Comparison of ENCODE assay signal across 8 mouse cellular contexts in the genomic region with DNA sequence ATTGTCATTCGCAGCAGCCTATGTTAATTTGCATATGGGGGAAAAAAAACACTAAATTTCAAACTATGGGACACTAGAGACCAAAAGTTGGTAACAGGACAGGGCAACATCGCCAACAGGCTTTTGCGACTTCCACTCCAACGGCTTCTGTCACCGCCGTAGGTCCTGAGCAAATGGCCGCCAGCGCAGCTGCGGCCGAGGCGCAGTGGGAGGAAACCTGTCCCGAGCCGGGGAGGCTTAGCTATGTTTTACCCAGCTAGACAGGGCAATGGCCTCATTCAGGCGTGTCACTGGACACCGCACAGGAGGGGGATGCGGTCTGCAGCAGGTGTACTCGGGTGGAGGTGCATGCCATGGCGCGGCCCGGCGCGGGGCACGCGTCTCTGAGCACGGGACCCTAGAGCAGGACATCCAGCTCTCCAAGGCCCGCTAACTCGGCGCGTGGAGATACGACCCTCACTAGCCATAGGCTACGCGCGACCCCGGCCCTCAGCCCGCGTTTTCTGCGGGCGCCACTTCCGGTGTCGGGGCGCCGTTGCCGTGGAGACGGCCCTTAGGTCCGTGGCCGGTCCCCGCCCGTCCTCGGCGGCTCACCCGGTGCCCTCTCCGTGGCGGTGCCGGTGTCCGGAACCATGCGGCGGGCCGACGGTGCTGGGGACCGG. TPM values are rescaled to one million over a fixed set of nuclear protein-coding genes. Genes with fewer than 3 reads are reported as not detected.
A peak's percentile ranks its signal among the peaks of the same experiment; 100 is the strongest.
DNase-seq lines count a peak whose midpoint lies in the region; ATAC-seq and TF ChIP-seq lines count a peak whose summit lies in the region.

No protein-coding gene starts in this region.

- H3K9ac ChIP-seq in ES-Bruce4 (ENCODE audit: low read depth, poor library complexity, severe bottlenecking) = peak overlapping the region; percentile 67
- peak overlapping the region; percentile 92 for H3K9ac ChIP-seq in hindbrain, embryonic 15.5 days

- no peak for TF ChIP-seq POLR2A in ES-Bruce4 (IDR thresholded peaks at IDR 0.05; ENCODE audit: insufficient read depth, low read length)
- peak; percentile 32; the same call in 1 of the 2 replicates for TF ChIP-seq POLR2A in small intestine, adult 2 months (IDR thresholded peaks at IDR 0.05; ENCODE audit: low read depth, low read length)

- no peaks in the 10 kb centered on the region for H3K36me3 ChIP-seq in ES-Bruce4 (ENCODE audit: control insufficient read depth, insufficient read depth, low read length, poor library complexity, severe bottlenecking)
- H3K36me3 ChIP-seq in embryonic facial prominence, embryonic 10.5 days (replicated peaks) = peaks cover 32% of the 10 kb centered on the region
- H3K36me3 ChIP-seq in hindbrain, embryonic 15.5 days = peaks cover 5% of the 10 kb centered on the region; the same call in 1 of the 2 replicates
- H3K36me3 ChIP-seq in small intestine, adult 2 months (ENCODE audit: control insufficient read depth, insufficient read depth, low read length) = peaks cover 4% of the 10 kb centered on the region; the same call in 1 of the 2 replicates

- no peak for TF ChIP-seq EP300 in ES-Bruce4 (IDR thresholded peaks at IDR 0.05; ENCODE audit: insufficient read depth, low read depth, low read length)

- H3K4me3 ChIP-seq in ES-Bruce4 (ENCODE audit: low read depth, low read length) = peak overlapping the region; percentile 67
- H3K4me3 ChIP-seq in embryonic facial prominence, embryonic 10.5 days = peak overlapping the region; percentile 91
- H3K4me3 ChIP-seq in hindbrain, embryonic 15.5 days = peak overlapping the region; percentile 75
- H3K4me3 ChIP-seq in small intestine, adult 2 months (ENCODE audit: low read depth, low read length) = peak overlapping the region; percentile 90

- H3K27ac ChIP-seq in ES-Bruce4 (ENCODE audit: insufficient read depth, low read length) = no peak overlapping the region; the same call in 1 of the 2 replicates
- peak overlapping the region; percentile 97 for H3K27ac ChIP-seq in embryonic facial prominence, embryonic 10.5 days (replicated peaks)
- H3K27ac ChIP-seq in hindbrain, embryonic 15.5 days (replicated peaks) = peak overlapping the region; percentile 98
- H3K27ac ChIP-seq in small intestine, adult 2 months (ENCODE audit: insufficient read depth, low read depth, low read length) = peak overlapping the region; percentile 62

- H3K27me3 ChIP-seq in ES-Bruce4 (ENCODE audit: control insufficient read depth, insufficient read depth, low read length, poor library complexity, severe bottlenecking) = no peaks in the 10 kb centered on the region
- H3K27me3 ChIP-seq in embryonic facial prominence, embryonic 10.5 days (replicated peaks; ENCODE audit: low read depth, poor library complexity, severe bottlenecking) = no peaks in the 10 kb centered on the region
- no peaks in the 10 kb centered on the region for H3K27me3 ChIP-seq in hindbrain, embryonic 15.5 days
- H3K27me3 ChIP-seq in small intestine, adult 2 months (ENCODE audit: control insufficient read depth, insufficient read depth, low read length) = no peaks in the 10 kb centered on the region

- H3K9me3 ChIP-seq in ES-Bruce4 (replicated peaks; ENCODE audit: control insufficient read depth, insufficient read depth, low read length, poor library complexity, severe bottlenecking) = no peaks in the 10 kb centered on the region
- no peaks in the 10 kb centered on the region for H3K9me3 ChIP-seq in embryonic facial prominence, embryonic 10.5 days
- no peaks in the 10 kb centered on the region for H3K9me3 ChIP-seq in hindbrain, embryonic 15.5 days

- no peaks in the 10 kb centered on the region for H3K4me1 ChIP-seq in ES-Bruce4 (ENCODE audit: control insufficient read depth, insufficient read depth, low read length)
- H3K4me1 ChIP-seq in embryonic facial prominence, embryonic 10.5 days = peaks cover 35% of the 10 kb centered on the region
- peaks cover 25% of the 10 kb centered on the region for H3K4me1 ChIP-seq in hindbrain, embryonic 15.5 days (replicated peaks)
- H3K4me1 ChIP-seq in small intestine, adult 2 months (ENCODE audit: control insufficient read depth, insufficient read depth, insufficient read length, low read length) = peaks cover 9% of the 10 kb centered on the region

- peak; percentile 71 for ATAC-seq in hindbrain, embryonic 15.5 days (ENCODE audit: low FRiP score, low read depth)

- H3K4me2 ChIP-seq in hindbrain, embryonic 15.5 days = peak overlapping the region; percentile 79

- TF ChIP-seq CTCF in ES-Bruce4 (IDR thresholded peaks at IDR 0.05; ENCODE audit: low read depth, low read length) = no peak
- TF ChIP-seq CTCF in small intestine, adult 2 months (IDR thresholded peaks at IDR 0.05; ENCODE audit: extremely low read depth, insufficient read length, insufficient replicate concordance, low read depth, low read length) = no peak

- DNase-seq in heart, adult 8-10 months (ENCODE audit: low spot score) = peak; percentile 53
- no peak for DNase-seq in heart, adult 18-20 months
- peak; percentile 84 for DNase-seq in embryonic facial prominence, embryonic 10.5 days (ENCODE audit: low spot score)
- peak; percentile 60 for DNase-seq in lung, postnatal 14 days
- no peak for DNase-seq in T-cell, adult 2 months (ENCODE audit: low spot score)

- under 1% methylated on average over 60 of the region's 60 CpGs for WGBS in embryonic facial prominence, embryonic 10.5 days
- WGBS in hindbrain, embryonic 15.5 days = under 1% methylated on average over 60 of the region's 60 CpGs
- WGBS in small intestine, adult 2 months = under 1% methylated on average over 60 of the region's 60 CpGs

RNA-seq across cellular contexts. Expression of a gene that starts 16.7 kb away (rescaled TPM):
- 10 to 100 TPM; 27.6 to 44.2 (median 31.7) TPM for total RNA-seq in heart, adult 8-10 months (2022)
- total RNA-seq in heart, adult 18-20 months (2021) = 10 to 100 TPM; 29.4 to 30.2 TPM
- 4.0 and 5.9 TPM in 2 replicates for polyA plus RNA-seq in ES-Bruce4 (2011; ENCODE audit: insufficient read depth, insufficient read length, low read depth, missing spikeins)
- 5.7 and 5.9 TPM in 2 replicates for polyA plus RNA-seq in embryonic facial prominence, embryonic 10.5 days (2016; fragmentation: Nextera tagmentation; extraction: Ambion mirVana)
- polyA plus RNA-seq in hindbrain, embryonic 15.5 days (2015; fragmentation: Nextera tagmentation; extraction: Ambion mirVana) = 18.0 and 21.3 TPM in 2 replicates
- 45.4 and 51.2 TPM in 2 replicates for polyA plus RNA-seq in small intestine, adult 2 months (2012; rRNA removed)

Comparison
In these comparisons a context has a peak if more than half of its experiments do, and no peak if none do; other contexts are left out.
1. DNase-seq: peak in heart, adult 8-10 months (single experiment), embryonic facial prominence, embryonic 10.5 days (single experiment) and lung, postnatal 14 days (single experiment); none in heart, adult 18-20 months (0 of 2) and T-cell, adult 2 months (single experiment).
2. Peak in every context shown above with its lines, with median percentiles within 50 percentile points of each other: H3K4me3 ChIP-seq.